In the genomic region with DNA sequence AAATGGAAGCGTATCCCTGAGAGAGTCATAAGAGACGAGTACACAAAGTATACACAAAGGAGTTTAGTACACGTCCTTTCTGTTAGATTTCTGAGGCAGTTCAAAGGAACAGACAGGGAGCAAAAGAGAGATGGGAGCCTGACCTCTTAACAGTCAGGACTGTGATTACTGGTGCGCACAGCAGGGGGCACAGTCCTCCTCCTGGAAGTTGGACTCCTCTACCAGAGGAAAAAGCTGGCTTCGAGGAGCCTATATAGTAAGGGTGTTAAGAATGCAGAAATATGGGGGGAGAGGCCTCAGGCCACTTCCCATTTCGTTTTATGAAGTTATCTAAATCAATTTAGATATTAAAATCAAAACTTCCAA, we compare ENCODE assay signal across 8 mouse cellular contexts. TPM values are rescaled to one million over a fixed set of nuclear protein-coding genes. Genes with fewer than 3 reads are reported as not detected.
A peak's percentile ranks its signal among the peaks of the same experiment; 100 is the strongest.
DNase-seq lines count a peak whose midpoint lies in the region; ATAC-seq and TF ChIP-seq lines count a peak whose summit lies in the region.

No protein-coding gene starts in this region.

- peaks cover 36% of the 10 kb centered on the region for H3K4me1 ChIP-seq in forebrain, embryonic 15.5 days
- H3K4me1 ChIP-seq in intestine, embryonic 15.5 days (replicated peaks) = peaks cover 14% of the 10 kb centered on the region
- peaks cover 2% of the 10 kb centered on the region; the same call in 1 of the 2 replicates for H3K4me1 ChIP-seq in spleen, adult 2 months (ENCODE audit: control insufficient read depth, insufficient read depth, insufficient read length)

- 36% methylated on average over 6 of the region's 6 CpGs for WGBS in forebrain, embryonic 15.5 days
- 24% methylated on average over 6 of the region's 6 CpGs for WGBS in intestine, embryonic 15.5 days
- WGBS in spleen, adult 2 months = 8% methylated on average over 6 of the region's 6 CpGs

- peak; percentile 23 for DNase-seq in cerebellum, adult 11 months
- DNase-seq in cerebellum, adult 11-12 months = peak; percentile 41
- DNase-seq in left cerebral cortex, postnatal 4 days = peak; percentile 47
- DNase-seq in mesoderm, embryonic 11.5 days (ENCODE audit: low read depth, low spot score) = peak; percentile 61
- DNase-seq in spleen, adult 2 months (ENCODE audit: low read depth in 1 of 2, low spot score in 2 of 2) = peak in 1 of 2 experiments; percentile 41

- intact Hi-C loops in left cerebral cortex, postnatal 4 days (cut with DNase I) = no loop called here

- peak overlapping the region; percentile 83 for H3K4me2 ChIP-seq in forebrain, embryonic 15.5 days (replicated peaks)
- H3K4me2 ChIP-seq in intestine, embryonic 15.5 days (replicated peaks) = peak overlapping the region; percentile 64

- no peaks in the 10 kb centered on the region for H3K36me3 ChIP-seq in forebrain, embryonic 15.5 days
- no peaks in the 10 kb centered on the region for H3K36me3 ChIP-seq in intestine, embryonic 15.5 days
- no peaks in the 10 kb centered on the region for H3K36me3 ChIP-seq in spleen, adult 2 months (ENCODE audit: control insufficient read depth, insufficient read depth, low read length)

- no peak for TF ChIP-seq POLR2A in spleen, adult 2 months (IDR thresholded peaks at IDR 0.05; ENCODE audit: low read depth, low read length)

- H3K9ac ChIP-seq in forebrain, embryonic 15.5 days (replicated peaks) = peak overlapping the region; percentile 88
- peak overlapping the region; percentile 97 for H3K9ac ChIP-seq in intestine, embryonic 15.5 days

- peak overlapping the region; percentile 72 for H3K4me3 ChIP-seq in forebrain, embryonic 15.5 days
- peak overlapping the region; percentile 100 for H3K4me3 ChIP-seq in intestine, embryonic 15.5 days (replicated peaks)
- H3K4me3 ChIP-seq in spleen, adult 2 months (ENCODE audit: extremely low read depth, insufficient read depth, insufficient read length) = peak overlapping the region; percentile 81; the same call in 1 of the 2 replicates

- H3K9me3 ChIP-seq in forebrain, embryonic 15.5 days = no peaks in the 10 kb centered on the region
- H3K9me3 ChIP-seq in intestine, embryonic 15.5 days = no peaks in the 10 kb centered on the region

- peak; percentile 53; the same call in 1 of the 2 replicates for TF ChIP-seq CTCF in spleen, adult 2 months (IDR thresholded peaks at IDR 0.05; ENCODE audit: extremely low read depth, insufficient read depth, insufficient read length, insufficient replicate concordance)

- no peaks in the 10 kb centered on the region for H3K27me3 ChIP-seq in forebrain, embryonic 15.5 days
- no peaks in the 10 kb centered on the region for H3K27me3 ChIP-seq in intestine, embryonic 15.5 days (replicated peaks)
- no peaks in the 10 kb centered on the region for H3K27me3 ChIP-seq in spleen, adult 2 months (ENCODE audit: control insufficient read depth, insufficient read depth, low read length)

- no peak for ATAC-seq in cerebellum, adult (ENCODE audit: insufficient number of reproducible peaks, low FRiP score, low TSS enrichment)
- ATAC-seq in forebrain, embryonic 15.5 days (replicated peaks) = no peak
- ATAC-seq in intestine, embryonic 15.5 days = peak; percentile 53

- H3K27ac ChIP-seq in forebrain, embryonic 15.5 days (replicated peaks) = peak overlapping the region; percentile 97
- H3K27ac ChIP-seq in intestine, embryonic 15.5 days = peak overlapping the region; percentile 94
- no peak overlapping the region for H3K27ac ChIP-seq in spleen, adult 2 months (ENCODE audit: insufficient read depth, low read length)

RNA-seq across cellular contexts. Expression of a gene that starts 0.8 kb away (rescaled TPM):
- polyA plus RNA-seq in forebrain, embryonic 15.5 days (2015; fragmentation: Nextera tagmentation; extraction: Ambion mirVana) = 57.1 and 61.9 TPM in 2 replicates
- polyA plus RNA-seq in intestine, embryonic 15.5 days (2015; fragmentation: Nextera tagmentation; extraction: Ambion mirVana) = 45.5 and 50.7 TPM in 2 replicates
- 100 to 1,000 TPM in 1 of 2 experiments, 10 to 100 TPM in 1; 99.3 to 102 TPM for total RNA-seq in left cerebral cortex, postnatal 4 days (2021)
- polyA plus RNA-seq in spleen, adult 2 months (2012; rRNA removed) = 17.9 and 18.9 TPM in 2 replicates

RNA-seq across cellular contexts. Expression of a gene that starts 1.2 kb away (rescaled TPM):
- polyA plus RNA-seq in forebrain, embryonic 15.5 days (2015; fragmentation: Nextera tagmentation; extraction: Ambion mirVana) = 3.7 and 3.8 TPM in 2 replicates
- polyA plus RNA-seq in intestine, embryonic 15.5 days (2015; fragmentation: Nextera tagmentation; extraction: Ambion mirVana) = 0.77 and 1.2 TPM in 2 replicates
- 10 to 100 TPM; 17.4 to 18.2 TPM for total RNA-seq in left cerebral cortex, postnatal 4 days (2021)
- polyA plus RNA-seq in spleen, adult 2 months (2012; rRNA removed) = 2.1 and 2.8 TPM in 2 replicates

RNA-seq across cellular contexts. Expression of a gene that starts 1.2 kb away (rescaled TPM):
- polyA plus RNA-seq in forebrain, embryonic 15.5 days (2015; fragmentation: Nextera tagmentation; extraction: Ambion mirVana) = not detected in 2 replicates
- polyA plus RNA-seq in intestine, embryonic 15.5 days (2015; fragmentation: Nextera tagmentation; extraction: Ambion mirVana) = not detected in 2 replicates
- not detected for total RNA-seq in left cerebral cortex, postnatal 4 days (2021)
- polyA plus RNA-seq in spleen, adult 2 months (2012; rRNA removed) = 0.19 TPM in 1 of 2 replicates, not detected in the other

RNA-seq across cellular contexts. Expression of a gene that starts 43.3 kb away (rescaled TPM):
- 0.08 TPM in 1 of 2 replicates, not detected in the other for polyA plus RNA-seq in forebrain, embryonic 15.5 days (2015; fragmentation: Nextera tagmentation; extraction: Ambion mirVana)
- polyA plus RNA-seq in intestine, embryonic 15.5 days (2015; fragmentation: Nextera tagmentation; extraction: Ambion mirVana) = 0.08 TPM in 1 of 2 replicates, not detected in the other
- total RNA-seq in left cerebral cortex, postnatal 4 days (2021) = not detected
- polyA plus RNA-seq in spleen, adult 2 months (2012; rRNA removed) = 0.02 TPM in 1 of 2 replicates, not detected in the other

RNA-seq across cellular contexts. Expression of a gene that starts 47.1 kb away (rescaled TPM):
- polyA plus RNA-seq in forebrain, embryonic 15.5 days (2015; fragmentation: Nextera tagmentation; extraction: Ambion mirVana) = 97.5 and 97.8 TPM in 2 replicates
- polyA plus RNA-seq in intestine, embryonic 15.5 days (2015; fragmentation: Nextera tagmentation; extraction: Ambion mirVana) = 189 and 193 TPM in 2 replicates
- 10 to 100 TPM; 87.4 to 90.9 TPM for total RNA-seq in left cerebral cortex, postnatal 4 days (2021)
- 384 and 386 TPM in 2 replicates for polyA plus RNA-seq in spleen, adult 2 months (2012; rRNA removed)
